Mouse (Mus musculus) cerebellum, adult 2 months (tissue): ENCODE measurements at regions not wholly inside any gene's neighbourhood (a gene's known extent, or its start where the extent isn't known, plus 50 kb on each side); places are given as distances from the start of the nearest gene placed in this dataset.

Experiments
- DNase-seq, 2 experiments: peaks; one replicate each; pipeline ENCODE4 v3.0.0; 2021
- H3K27ac ChIP-seq: fragments of 200-500 bp; 2 replicates; pipeline ENCODE4 v1.5.1; 2012; ENCODE audit warnings: low read length, control low read depth, inconsistent platforms; ENCODE audit not compliant: insufficient read depth
- H3K27me3 ChIP-seq: fragments of 200-500 bp; 2 replicates; pipeline ENCODE4 v1.6.1; 2012; ENCODE audit warnings: inconsistent platforms, mild to moderate bottlenecking, low read length, moderate library complexity; ENCODE audit not compliant: control insufficient read depth, insufficient read depth
- H3K4me1 ChIP-seq: fragments of 200-500 bp; 2 replicates; pipeline ENCODE4 v1.6.1; 2011; ENCODE audit warnings: low read length; ENCODE audit not compliant: control insufficient read depth, insufficient read depth
- H3K4me3 ChIP-seq: fragments of 200-500 bp; replicated peaks from 2 replicates; pipeline ENCODE3; 2011; ENCODE audit warnings: mild to moderate bottlenecking, low read depth, low read length, control low read depth; ENCODE audit not compliant: insufficient read depth
- CTCF ChIP-seq: fragments of 200-500 bp; IDR thresholded peaks from 2 replicates; pipeline ENCODE4 v1.5.1; 2011; ENCODE audit warnings: low read depth, mild to moderate bottlenecking, control low read depth, low read length, moderate library complexity, borderline replicate concordance; ENCODE audit not compliant: insufficient read depth
- POLR2A ChIP-seq: fragments of 200-500 bp; IDR thresholded peaks from 2 replicates; pipeline ENCODE4 v1.6.1; 2011; ENCODE audit warnings: low read length, control low read depth, borderline replicate concordance; ENCODE audit not compliant: insufficient read depth
- WGBS: fragments of 180-500 bp; shearing (Covaris S2); methylation state at CpG from one replicate; pipeline ENCODE4 v1.1.7; 2018; 5-methylcytosine and 5-hydroxymethylcytosine counted together

- TF ChIP-seq POLR2A (no peak), CTCF (no peak)
- no peak for DNase-seq
- Histone ChIP-seq H3K27ac (no peak overlapping the region), H3K27me3 (no peaks in the 10 kb centered on the region), H3K4me3 (no peak overlapping the region), H3K4me1 (peaks cover 12% of the 10 kb centered on the region)
- 85% methylated on average over 2 of the region's 2 CpGs for WGBS
Observed at GRCm38 (mm10) chr17:49223651-49224050, 204.5 kb upstream of the Mocs1 start.

GRCm38 (mm10) chr17:49225255-49226015 is 202.7 kb upstream of the Mocs1 start:
- peaks cover 5% of the 10 kb centered on the region; the same call in 1 of the 2 replicates for H3K4me1 ChIP-seq
- H3K4me3 ChIP-seq, result no peak overlapping the region
- no peaks in the 10 kb centered on the region for H3K27me3 ChIP-seq
- TF ChIP-seq POLR2A (no peak), CTCF (no peak)
- no peak overlapping the region for H3K27ac ChIP-seq
- DNase-seq, result no peak
- 69% methylated on average over 9 of the region's 9 CpGs for WGBS

- no peak for TF ChIP-seq POLR2A
- H3K27ac ChIP-seq, result no peak overlapping the region
- DNase-seq, result no peak
- 79% methylated on average over 6 of the region's 6 CpGs for WGBS
- H3K4me1 ChIP-seq, result peaks cover 5% of the 10 kb centered on the region; the same call in 1 of the 2 replicates
- no peaks in the 10 kb centered on the region for H3K27me3 ChIP-seq
- H3K4me3 ChIP-seq, result no peak overlapping the region
Observed at GRCm38 (mm10) chr17:49226016-49226400, 202.2 kb upstream of the Mocs1 start.

- DNase-seq, result no peak
- no peak overlapping the region for H3K4me3 ChIP-seq
- no peak overlapping the region for H3K27ac ChIP-seq
- 43% methylated on average over 3 of the region's 3 CpGs for WGBS
- no peak for TF ChIP-seq POLR2A
- no peaks in the 10 kb centered on the region; the same call in 1 of the 2 replicates for H3K27me3 ChIP-seq
- H3K4me1 ChIP-seq, result no peaks in the 10 kb centered on the region
Observed at GRCm38 (mm10) chr17:49231287-49231686, 196.9 kb upstream of the Mocs1 start.

- Histone ChIP-seq H3K4me3 (no peak overlapping the region), H3K27me3 (no peaks in the 10 kb centered on the region; the same call in 1 of the 2 replicates), H3K27ac (no peak overlapping the region), H3K4me1 (no peaks in the 10 kb centered on the region)
- peak in 1 of 2 experiments; percentile 9 for DNase-seq
- no peak for TF ChIP-seq POLR2A
- TF ChIP-seq CTCF, result no peak
Observed at GRCm38 (mm10) chr17:49240097-49240496, 188.1 kb upstream of the Mocs1 start.

GRCm38 (mm10) chr17:49243419-49243818 is 184.7 kb upstream of the Mocs1 start:
- TF ChIP-seq CTCF (no peak), POLR2A (no peak)
- H3K27ac ChIP-seq, result no peak overlapping the region
- no peaks in the 10 kb centered on the region; the same call in 1 of the 2 replicates for H3K27me3 ChIP-seq
- no peaks in the 10 kb centered on the region for H3K4me1 ChIP-seq
- no peak overlapping the region for H3K4me3 ChIP-seq
- 24% methylated on average over 2 of the region's 2 CpGs for WGBS
- DNase-seq, result peak; percentile 32 to 54

GRCm38 (mm10) chr17:49245013-49245412 is 183.1 kb upstream of the Mocs1 start:
- 0 out of 2 replicates have a peak, but pooled peaks have one; percentile 6 for TF ChIP-seq CTCF
- no peak for TF ChIP-seq POLR2A
- Histone ChIP-seq H3K4me1 (no peaks in the 10 kb centered on the region), H3K27ac (no peak overlapping the region), H3K27me3 (no peaks in the 10 kb centered on the region; the same call in 1 of the 2 replicates), H3K4me3 (no peak overlapping the region)
- WGBS, result 69% methylated on average over 2 of the region's 2 CpGs
- DNase-seq, result no peak

GRCm38 (mm10) chr17:49247215-49247614 is 180.9 kb upstream of the Mocs1 start:
- WGBS, result 75% methylated on average over 17 of the region's 17 CpGs
- DNase-seq, result no peak
- no peaks in the 10 kb centered on the region for H3K4me1 ChIP-seq
- H3K27me3 ChIP-seq, result no peaks in the 10 kb centered on the region
- H3K4me3 ChIP-seq, result no peak overlapping the region
- TF ChIP-seq CTCF (no peak), POLR2A (no peak)
- no peak overlapping the region for H3K27ac ChIP-seq
